Mouse (Mus musculus) kidney, embryonic 16.5 days (tissue): ENCODE results near the gene Arhgap21. TPM values are rescaled to one million over a fixed set of nuclear protein-coding genes. Genes with fewer than 3 reads are reported as not detected.

Source experiments
- ATAC-seq: fragments of 200-750 bp; cut with Nextera tagmentation; 2 replicates; pipeline ENCODE4 v1.8.0; 2017; ENCODE audit warnings: moderate TSS enrichment; ENCODE audit not compliant: low FRiP score, low TSS enrichment
- H3K27ac ChIP-seq: fragments of 300-500 bp; sonication (generic); 2 replicates; pipeline ENCODE4 v1.5.1; 2014; ENCODE audit warnings: low read length
- H3K27me3 ChIP-seq: fragments of 300-500 bp; sonication (generic); 2 replicates; pipeline ENCODE4 v1.6.1; 2014; ENCODE audit warnings: low read length, control low read depth, mixed read lengths; ENCODE audit not compliant: insufficient read depth
- H3K36me3 ChIP-seq: fragments of 300-500 bp; sonication (generic); 2 replicates; pipeline ENCODE4 v1.6.1; 2014; ENCODE audit warnings: low read length, control low read depth, mixed read lengths; ENCODE audit not compliant: insufficient read depth
- H3K4me1 ChIP-seq: fragments of 300-500 bp; sonication (generic); 2 replicates; pipeline ENCODE4 v1.6.1; 2014; ENCODE audit warnings: low read length, control low read depth, mixed read lengths; ENCODE audit not compliant: insufficient read depth
- H3K4me2 ChIP-seq: fragments of 300-500 bp; sonication (generic); replicated peaks from 2 replicates; pipeline ENCODE4 v1.6.1; 2014; ENCODE audit warnings: low read depth, low read length
- H3K4me3 ChIP-seq: fragments of 300-500 bp; sonication (generic); 2 replicates; pipeline ENCODE4 v1.5.1; 2014; ENCODE audit warnings: mild to moderate bottlenecking, low read length
- H3K9ac ChIP-seq: fragments of 300-500 bp; sonication (generic); replicated peaks from 2 replicates; pipeline ENCODE4 v1.6.1; 2014; ENCODE audit warnings: low read length
- H3K9me3 ChIP-seq: fragments of 300-500 bp; sonication (generic); 2 replicates; pipeline ENCODE4 v1.6.1; 2016; ENCODE audit warnings: low read length, control low read depth
- WGBS: fragments of 180-500 bp; shearing (Covaris S2); extraction: QIAGEN DNeasy Blood & Tissue Kit; methylation state at CpG from one replicate; pipeline ENCODE4 v1.1.7; 2014; 5-methylcytosine and 5-hydroxymethylcytosine counted together
- polyA plus RNA-seq: library from polyadenylated mRNA; unstranded; fragments of >200 nt; fragmentation: Nextera tagmentation; extraction: Ambion mirVana; gene quantifications from 2 replicates; pipeline ENCODE4 v1.2.1, GENCODE M21; 2015

Arhgap21 gene
- polyA plus RNA-seq, 1 experiment from 2014 or later, result 9.2 TPM

GRCm38 (mm10) chr2:20831608-20832406 is 136.9 kb downstream of the Arhgap21 start:
- Histone ChIP-seq H3K9ac (no peak overlapping the region), H3K4me1 (no peaks in the 10 kb centered on the region), H3K4me3 (no peak overlapping the region), H3K27ac (no peak overlapping the region), H3K4me2 (no peak overlapping the region), H3K27me3 (no peaks in the 10 kb centered on the region), H3K36me3 (no peaks in the 10 kb centered on the region), H3K9me3 (no peaks in the 10 kb centered on the region)
- no peak for ATAC-seq
- 66% methylated on average over 3 of the region's 3 CpGs for WGBS

GRCm38 (mm10) chr2:20830882-20831281 is 137.8 kb downstream of the Arhgap21 start:
- no peaks in the 10 kb centered on the region for H3K36me3 ChIP-seq
- no peaks in the 10 kb centered on the region for H3K9me3 ChIP-seq
- no peak overlapping the region for H3K27ac ChIP-seq
- no peak overlapping the region for H3K4me3 ChIP-seq
- 65% methylated on average over 3 of the region's 3 CpGs for WGBS
- no peaks in the 10 kb centered on the region for H3K27me3 ChIP-seq
- H3K4me2 ChIP-seq, result no peak overlapping the region
- no peak for ATAC-seq
- no peaks in the 10 kb centered on the region for H3K4me1 ChIP-seq
- no peak overlapping the region for H3K9ac ChIP-seq

GRCm38 (mm10) chr2:20826258-20826657 is 142.4 kb downstream of the Arhgap21 start:
- Histone ChIP-seq H3K4me1 (no peaks in the 10 kb centered on the region), H3K27ac (no peak overlapping the region), H3K4me3 (no peak overlapping the region), H3K9ac (no peak overlapping the region), H3K4me2 (no peak overlapping the region), H3K9me3 (no peaks in the 10 kb centered on the region), H3K36me3 (no peaks in the 10 kb centered on the region), H3K27me3 (no peaks in the 10 kb centered on the region)
- no peak for ATAC-seq

- no peak overlapping the region for H3K9ac ChIP-seq
- peak; percentile 78; the same call in 1 of the 2 replicates for ATAC-seq
- H3K27me3 ChIP-seq, result no peaks in the 10 kb centered on the region
- no peak overlapping the region for H3K4me2 ChIP-seq
- H3K36me3 ChIP-seq, result no peaks in the 10 kb centered on the region
- WGBS, result 52% methylated on average over 7 of the region's 7 CpGs
- H3K4me3 ChIP-seq, result no peak overlapping the region
- no peak overlapping the region for H3K27ac ChIP-seq
- no peaks in the 10 kb centered on the region for H3K4me1 ChIP-seq
- H3K9me3 ChIP-seq, result peaks cover 5% of the 10 kb centered on the region; the same call in 1 of the 2 replicates
Measured at GRCm38 (mm10) chr2:20818226-20818625, 150.5 kb downstream of the Arhgap21 start.

- no peak for ATAC-seq
- H3K9me3 ChIP-seq, result peaks cover 5% of the 10 kb centered on the region; the same call in 1 of the 2 replicates
- H3K36me3 ChIP-seq, result peaks cover 9% of the 10 kb centered on the region; the same call in 1 of the 2 replicates
- H3K9ac ChIP-seq, result no peak overlapping the region
- no peaks in the 10 kb centered on the region for H3K27me3 ChIP-seq
- H3K4me2 ChIP-seq, result no peak overlapping the region
- no peaks in the 10 kb centered on the region for H3K4me1 ChIP-seq
- H3K27ac ChIP-seq, result no peak overlapping the region
- 96% methylated on average over 2 of the region's 2 CpGs for WGBS
- H3K4me3 ChIP-seq, result no peak overlapping the region
Measured at GRCm38 (mm10) chr2:20813986-20814385, 154.7 kb downstream of the Arhgap21 start.

- 80% methylated on average over 8 of the region's 8 CpGs for WGBS
- H3K27me3 ChIP-seq, result no peaks in the 10 kb centered on the region
- ATAC-seq, result no peak
- H3K4me1 ChIP-seq, result no peaks in the 10 kb centered on the region
- H3K27ac ChIP-seq, result no peak overlapping the region
- no peak overlapping the region for H3K4me2 ChIP-seq
- H3K9ac ChIP-seq, result no peak overlapping the region
- H3K36me3 ChIP-seq, result peaks cover 33% of the 10 kb centered on the region
- no peak overlapping the region for H3K4me3 ChIP-seq
- peaks cover 5% of the 10 kb centered on the region; the same call in 1 of the 2 replicates for H3K9me3 ChIP-seq
Measured at GRCm38 (mm10) chr2:20811506-20811905, 157.2 kb downstream of the Arhgap21 start.

- ATAC-seq, result no peak
- Histone ChIP-seq H3K4me1 (no peaks in the 10 kb centered on the region), H3K9me3 (no peaks in the 10 kb centered on the region), H3K36me3 (peaks cover 55% of the 10 kb centered on the region), H3K27ac (no peak overlapping the region), H3K9ac (no peak overlapping the region), H3K4me2 (no peak overlapping the region), H3K27me3 (no peaks in the 10 kb centered on the region), H3K4me3 (no peak overlapping the region)
- 89% methylated on average over 8 of the region's 8 CpGs for WGBS
Measured at GRCm38 (mm10) chr2:20801236-20801890, 167.3 kb downstream of the Arhgap21 start.

Other genes with a start within 250 kb of the Arhgap21 start
- gene Enkur, start 236.5 kb upstream of the Arhgap21 start, polyA plus RNA-seq, result 0.29 TPM in 1 of 2 replicates, not detected in the other
- gene Thnsl1, start 236.8 kb upstream of the Arhgap21 start, polyA plus RNA-seq, result 7.6 and 7.9 TPM in 2 replicates